Comparison of ENCODE assay signal across 8 mouse cellular contexts in genomic region chr4:150784491-150785451, GRCm38 (mm10).
DNase-seq lines count a peak whose midpoint lies in the region; ATAC-seq lines count a peak whose summit lies in the region.

No protein-coding gene starts in this region.

- peak; percentile 91 for DNase-seq in NIH3T3 (ENCODE audit: low read depth)
- peak; percentile 74 for DNase-seq in embryo, embryonic 10.5 days (ENCODE audit: low spot score)
- DNase-seq in heart, postnatal 10 days, result peak; percentile 45 to 54
- peak; percentile 91 for DNase-seq in skeletal muscle tissue, adult 2 months (ENCODE audit: low read depth, low spot score)
- no peak for DNase-seq in spleen, postnatal 14 days (ENCODE audit: low spot score in 2 of 2)
- no peak for DNase-seq in layer of hippocampus, postnatal 25 days (ENCODE audit: extremely low spot score in 1 of 2, low spot score in 1 of 2)
- DNase-seq in layer of hippocampus, adult 11-12 months (ENCODE audit: low spot score), result no peak

- peaks cover 20% of the 10 kb centered on the region for H3K4me1 ChIP-seq in limb, embryonic 13.5 days

- H3K27me3 ChIP-seq in limb, embryonic 13.5 days, result no peaks in the 10 kb centered on the region

- no peak; the same call in 1 of the 2 replicates for ATAC-seq in limb, embryonic 13.5 days (ENCODE audit: low FRiP score, low read depth)

- H3K9me3 ChIP-seq in limb, embryonic 13.5 days, result no peaks in the 10 kb centered on the region

- intact Hi-C loops in heart, postnatal 10 days (cut with DNase I), result loop anchor here (5.0 kb wide), 1 partner anchor 48 kb away; no protein-coding TSS in a partner anchor

- H3K4me2 ChIP-seq in limb, embryonic 13.5 days (replicated peaks), result no peak overlapping the region

- 34% methylated on average over 14 of the region's 14 CpGs for WGBS in limb, embryonic 13.5 days

- no peak overlapping the region for H3K9ac ChIP-seq in limb, embryonic 13.5 days

- H3K36me3 ChIP-seq in limb, embryonic 13.5 days, result no peaks in the 10 kb centered on the region

- H3K4me3 ChIP-seq in limb, embryonic 13.5 days, result no peak overlapping the region

- peak overlapping the region; percentile 72 for H3K27ac ChIP-seq in limb, embryonic 13.5 days

Comparison
In these comparisons a context has a peak if more than half of its experiments do, and no peak if none do; other contexts are left out.
1. DNase-seq: peak in NIH3T3 (single experiment), embryo, embryonic 10.5 days (single experiment), heart, postnatal 10 days (2 of 2) and skeletal muscle tissue, adult 2 months (single experiment); none in spleen, postnatal 14 days (0 of 2), layer of hippocampus, postnatal 25 days (0 of 2) and layer of hippocampus, adult 11-12 months (single experiment).